Mouse (Mus musculus): ENCODE data around the gene Kpna7.
A peak's percentile ranks its signal among the peaks of the same experiment; 100 is the strongest.

Gene Kpna7

DNA sequence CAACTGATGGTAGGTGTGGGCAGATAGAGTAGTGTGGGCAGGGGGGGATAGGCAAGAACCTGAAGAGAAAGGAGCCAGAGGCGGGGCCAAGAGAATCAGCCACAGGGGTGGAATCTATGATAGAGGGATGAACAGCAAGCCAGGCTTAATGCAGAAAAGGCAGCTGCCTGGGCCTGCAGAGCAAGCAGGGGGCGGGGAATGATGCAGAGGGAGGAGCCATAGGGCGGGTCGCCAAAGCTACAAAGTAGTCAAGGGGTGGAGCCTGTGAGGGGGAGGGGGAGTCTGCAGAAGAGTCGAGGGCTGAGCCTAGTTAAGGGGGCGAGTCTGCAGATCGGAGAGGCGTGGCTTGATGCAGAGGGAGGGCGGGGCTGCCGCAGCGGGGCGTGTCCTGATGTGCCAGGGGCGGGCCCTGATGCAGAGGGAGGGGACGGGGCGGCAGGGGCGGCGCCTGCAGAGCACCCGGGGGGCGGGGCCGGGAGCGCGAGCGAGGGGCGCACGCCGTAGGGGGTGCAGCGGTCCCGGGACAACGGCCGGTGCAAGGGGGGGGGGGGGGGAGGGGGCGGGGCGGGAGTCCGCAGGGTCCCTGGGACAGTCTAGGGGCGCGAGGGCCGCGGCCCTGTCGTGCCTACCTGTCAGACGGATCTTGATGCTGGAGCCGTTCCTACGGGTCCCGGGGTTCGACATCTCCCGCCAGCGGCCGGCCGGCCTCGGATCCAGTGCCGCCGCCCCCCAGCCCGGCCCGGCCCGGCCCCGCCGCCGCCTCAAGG lies 118.8 kb downstream of the Kpna7 start:
- no peak for DNase-seq (ENCODE audit: extremely low read depth, low read depth, low spot score)

DNA sequence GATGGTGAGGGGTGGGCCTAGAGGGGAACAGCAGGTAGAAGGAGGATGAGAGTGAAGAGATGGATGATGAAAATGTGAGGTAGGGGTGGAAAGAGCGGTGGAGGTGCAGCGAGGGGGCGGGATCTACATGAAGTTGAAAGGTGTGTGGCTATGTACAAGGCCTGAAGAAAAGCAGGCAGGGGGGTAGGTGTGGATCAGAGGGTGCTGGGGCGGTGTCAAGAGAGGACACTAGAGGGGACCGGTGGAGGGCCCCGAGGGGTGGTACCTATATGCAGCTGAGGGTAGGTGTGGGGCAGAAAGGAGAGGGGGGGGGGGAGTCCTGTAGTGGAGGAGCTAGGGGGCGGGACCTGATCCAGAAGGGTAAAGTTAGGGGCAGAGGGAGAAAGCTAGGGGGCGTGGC lies 119.4 kb downstream of the Kpna7 start:
- no peak for DNase-seq (ENCODE audit: extremely low read depth, low read depth, low spot score)

DNA sequence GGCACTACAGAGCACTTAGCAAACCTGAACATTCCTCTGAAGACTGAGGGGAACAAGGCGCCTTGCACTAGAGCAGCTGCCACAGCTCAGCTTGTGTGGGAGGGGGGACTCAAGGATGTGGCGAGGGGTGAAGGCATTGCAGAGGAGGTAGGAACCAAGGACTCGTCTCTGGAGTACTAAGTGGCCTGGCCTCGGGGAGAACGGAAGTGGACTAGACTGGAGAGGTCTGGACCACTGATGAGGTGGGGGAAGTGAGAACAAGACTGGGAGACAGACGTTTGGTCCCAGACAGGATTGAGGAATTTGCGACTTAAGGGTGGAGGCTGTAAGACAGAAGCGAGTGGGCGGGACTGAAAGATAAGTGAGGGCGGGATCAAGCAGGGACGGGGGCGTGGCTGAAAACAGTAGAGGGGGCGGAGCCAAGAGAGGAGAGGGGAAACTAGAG lies 120.0 kb downstream of the Kpna7 start:
- DNase-seq (ENCODE audit: extremely low read depth, low read depth, low spot score) = no peak

DNA sequence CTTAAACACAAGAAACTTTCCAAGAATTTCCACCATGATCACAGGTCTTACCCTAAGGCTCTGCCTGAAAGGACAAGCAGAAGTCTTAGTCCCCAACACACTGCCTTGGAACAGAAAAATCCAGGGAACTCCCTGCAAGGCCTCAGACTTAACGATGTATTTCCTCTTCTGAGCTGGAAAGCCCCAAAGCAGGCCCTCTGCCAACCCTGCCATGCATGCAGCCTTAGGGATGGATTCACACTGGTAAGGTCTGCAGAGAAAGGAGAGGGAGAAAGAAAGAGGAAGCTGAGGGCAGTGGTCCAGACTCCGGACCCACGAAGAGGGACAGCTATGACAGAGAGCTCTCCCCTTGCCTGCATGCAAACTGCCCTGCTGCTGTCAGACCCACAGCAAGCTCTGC lies 120.4 kb downstream of the Kpna7 start:
- DNase-seq (ENCODE audit: extremely low read depth, low read depth, low spot score) = no peak

DNA sequence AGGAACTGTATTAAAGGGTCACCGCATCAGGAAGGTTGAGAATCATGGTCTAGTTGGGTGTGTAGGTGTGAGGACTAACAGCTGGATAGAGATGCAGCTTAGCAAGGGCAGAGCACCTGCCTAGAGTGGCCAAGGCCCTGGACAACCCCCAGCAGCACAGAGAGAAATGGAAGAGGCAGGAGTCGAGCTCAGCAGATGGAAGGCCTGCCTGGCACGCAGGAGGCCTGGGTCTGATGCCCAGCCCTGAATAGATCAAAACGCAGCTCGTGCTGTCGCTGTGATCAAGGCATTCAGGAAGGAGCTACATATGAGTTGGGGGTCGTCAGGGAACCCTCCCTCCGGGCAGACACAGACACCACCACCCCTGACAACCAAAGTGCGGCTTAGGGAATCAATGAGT lies 125.6 kb downstream of the Kpna7 start:
- DNase-seq (ENCODE audit: extremely low read depth, low read depth, low spot score) = no peak

DNA sequence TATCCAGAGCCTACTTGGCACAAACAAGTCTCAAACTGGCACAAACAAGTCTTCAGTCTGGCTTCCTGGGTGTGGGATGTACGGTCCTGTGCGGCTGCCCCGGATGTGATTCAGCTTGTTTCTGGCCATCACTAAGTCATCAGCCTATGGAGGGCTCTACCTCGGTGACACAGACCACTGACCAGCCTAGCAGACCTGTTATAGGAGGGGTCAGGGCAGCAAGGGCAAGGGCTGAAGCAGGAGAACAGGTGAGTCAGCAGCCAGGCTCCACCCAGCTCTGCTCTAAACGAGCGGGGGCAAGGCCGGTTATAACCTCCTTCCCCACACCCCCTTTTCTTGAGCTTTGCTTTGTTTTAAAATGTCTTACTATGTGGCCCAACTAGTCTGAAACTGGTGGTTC lies 129.4 kb downstream of the Kpna7 start:
- DNase-seq (ENCODE audit: extremely low read depth, low read depth, low spot score) = no peak

DNA sequence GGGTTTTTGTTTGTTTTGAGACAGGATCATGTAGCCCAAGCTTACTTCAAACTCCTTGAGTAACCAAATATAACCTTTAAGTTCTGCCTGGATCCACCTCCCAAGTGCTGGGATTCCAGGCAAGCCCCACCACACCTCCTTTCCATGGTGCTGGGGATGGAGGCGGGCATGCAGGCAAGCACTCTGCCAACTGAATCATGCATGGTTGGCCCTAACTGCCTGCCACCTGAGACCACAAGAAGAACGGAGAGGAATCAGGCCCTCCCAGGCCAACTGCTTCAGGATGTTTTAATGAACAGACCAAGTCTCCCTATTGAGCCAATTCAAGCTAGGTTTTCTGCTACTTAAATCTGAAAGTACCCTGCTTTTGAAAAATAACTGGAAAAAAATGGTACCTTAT lies 131.2 kb downstream of the Kpna7 start:
- DNase-seq (ENCODE audit: extremely low read depth, low read depth, low spot score) = no peak

DNA sequence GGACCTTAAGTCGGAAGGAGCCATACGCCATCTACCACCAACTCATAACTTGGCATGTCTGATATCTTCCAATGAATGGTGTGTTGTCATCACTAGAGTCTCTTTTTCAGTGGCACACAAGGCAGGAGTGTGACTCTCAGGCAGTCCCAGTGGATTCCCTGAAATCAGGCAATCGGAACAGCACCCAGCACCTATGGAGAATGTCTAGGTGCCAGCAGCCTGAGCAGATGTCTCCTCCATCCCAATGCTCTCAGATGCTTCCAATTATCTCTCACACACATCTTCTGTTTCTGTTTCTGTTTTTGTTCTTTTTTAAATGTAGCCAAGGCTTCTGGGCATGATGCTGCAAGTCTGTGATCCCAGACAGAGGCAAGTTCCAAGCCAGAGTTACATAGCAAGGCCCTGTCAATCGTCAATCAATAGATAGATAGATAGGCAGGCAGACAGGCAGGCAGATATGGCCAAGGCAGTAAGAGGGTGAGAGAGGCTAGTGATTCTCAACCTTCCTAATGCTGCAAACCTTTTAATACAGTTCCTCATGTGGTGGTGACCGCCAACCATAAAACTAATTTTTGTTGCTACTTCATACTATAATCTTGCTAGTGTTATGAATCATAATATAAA lies 133.3 kb downstream of the Kpna7 start:
- no peak for DNase-seq (ENCODE audit: extremely low read depth, low read depth, low spot score)

DNA sequence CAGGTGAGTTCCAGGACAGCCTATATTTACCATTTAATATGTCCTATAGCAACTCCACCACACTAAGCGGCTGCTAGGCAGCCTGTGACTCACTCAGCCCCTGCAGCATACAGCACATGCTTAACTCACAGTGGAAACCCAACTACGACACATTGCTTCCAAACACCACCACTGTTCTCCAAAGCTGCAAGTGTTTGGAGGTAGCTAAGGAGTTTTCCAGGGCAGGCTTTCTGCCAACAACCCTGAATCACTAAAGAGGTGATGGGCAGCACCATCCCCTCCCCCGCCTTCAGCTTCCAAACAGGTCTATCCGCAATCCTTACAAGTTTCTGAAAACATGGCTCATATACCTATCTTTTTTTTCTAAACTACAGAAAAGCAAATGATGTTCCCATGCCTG lies 134.0 kb downstream of the Kpna7 start:
- no peak for DNase-seq (ENCODE audit: extremely low read depth, low read depth, low spot score)

DNA sequence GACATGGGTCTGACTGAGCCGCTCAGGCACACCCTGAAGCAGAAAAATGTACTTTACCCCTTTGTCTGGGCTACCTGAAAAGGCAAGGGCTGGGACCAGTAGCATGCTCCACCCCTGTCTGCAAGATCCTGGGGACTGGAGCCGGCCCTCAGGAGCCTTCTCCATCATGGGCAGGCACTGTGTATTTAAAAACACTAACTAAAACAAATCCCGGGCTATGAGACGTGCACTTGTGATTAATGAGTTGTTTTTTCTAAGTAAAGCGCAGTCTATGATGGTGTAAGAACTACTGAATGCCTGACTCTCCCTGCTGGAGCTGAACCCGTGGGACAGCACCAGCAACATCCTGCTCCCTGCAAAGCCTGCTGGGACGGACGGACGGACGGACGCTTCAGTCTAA lies 135.4 kb downstream of the Kpna7 start:
- DNase-seq (ENCODE audit: extremely low read depth, low read depth, low spot score) = no peak

DNA sequence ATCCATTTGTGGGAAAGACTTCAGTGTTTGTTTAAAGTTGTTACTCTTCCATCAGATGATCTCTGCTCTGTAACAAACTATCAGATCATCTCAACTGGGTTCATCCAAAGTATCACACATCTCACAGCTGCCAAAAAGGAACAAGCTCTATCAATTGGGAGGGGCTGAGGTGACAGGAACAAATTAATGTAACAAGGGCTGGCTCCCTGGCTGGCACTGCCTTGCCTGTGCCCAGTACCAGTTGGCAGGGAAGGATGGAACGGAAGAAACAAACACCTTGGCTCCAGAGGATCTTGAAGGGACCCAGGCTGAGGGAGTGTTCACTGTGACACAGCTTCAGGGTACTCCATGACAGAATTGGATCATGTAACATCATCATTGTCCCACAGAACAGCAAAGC lies 135.8 kb downstream of the Kpna7 start:
- no peak for DNase-seq (ENCODE audit: extremely low read depth, low read depth, low spot score)

DNA sequence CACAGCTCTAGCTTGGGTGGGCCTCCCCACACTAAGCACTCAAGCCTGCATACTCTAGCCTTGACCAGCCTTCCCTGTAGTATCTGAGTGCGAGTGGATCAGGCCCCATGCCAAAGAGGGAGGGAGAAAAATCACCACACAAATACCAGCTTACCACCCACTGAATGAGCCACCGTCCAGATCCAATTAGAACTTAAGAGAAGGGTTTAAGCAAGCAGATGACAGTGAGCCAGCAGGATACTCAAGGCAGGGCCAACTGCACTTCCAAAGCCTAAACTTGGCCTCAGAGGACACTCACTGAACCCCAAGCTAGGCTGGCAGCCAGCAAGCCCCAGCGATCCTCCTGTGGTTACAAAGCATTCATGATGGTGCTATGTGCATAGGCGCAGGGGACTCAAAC lies 137.8 kb downstream of the Kpna7 start:
- DNase-seq (ENCODE audit: extremely low read depth, low read depth, low spot score) = peak; percentile 96

DNA sequence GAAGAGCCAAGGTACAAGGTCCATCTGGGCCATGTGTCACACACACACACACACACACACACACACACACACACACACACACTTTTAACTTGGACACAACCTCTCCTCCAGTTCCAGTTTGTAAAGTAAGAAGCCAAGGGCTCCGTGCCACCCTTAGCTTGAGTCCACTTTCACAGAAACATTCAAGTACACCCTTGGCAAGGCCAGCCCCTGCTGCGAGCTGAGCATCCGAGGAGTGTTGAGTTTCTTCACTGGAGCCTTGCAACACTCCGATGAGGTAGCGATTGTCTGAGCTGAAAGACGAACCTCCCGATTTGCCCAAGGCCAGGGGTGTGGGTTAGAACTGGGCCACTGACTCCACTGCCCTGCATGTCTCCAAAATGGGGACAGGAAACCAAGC lies 138.9 kb downstream of the Kpna7 start:
- DNase-seq (ENCODE audit: extremely low read depth, low read depth, low spot score) = peak; percentile 68

DNA sequence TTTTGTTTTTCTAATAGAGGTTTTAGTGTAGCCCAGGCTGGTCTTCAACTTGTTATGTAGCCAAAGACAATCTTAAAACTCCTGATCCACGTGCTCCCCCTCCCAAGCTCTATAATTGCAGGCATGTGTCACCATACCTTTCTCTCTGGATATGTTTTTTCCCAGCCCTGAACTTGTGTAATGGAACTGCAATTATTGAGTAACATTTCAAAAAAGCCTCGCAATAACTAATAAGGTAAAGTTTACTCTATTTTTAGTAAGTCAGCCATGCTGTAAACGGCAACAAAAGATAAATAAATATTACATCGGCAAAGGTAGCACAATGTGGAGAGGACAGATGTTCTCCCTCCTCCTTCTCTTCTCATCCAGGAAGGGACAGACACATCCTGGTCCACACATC lies 139.5 kb downstream of the Kpna7 start:
- DNase-seq (ENCODE audit: extremely low read depth, low read depth, low spot score) = no peak

DNA sequence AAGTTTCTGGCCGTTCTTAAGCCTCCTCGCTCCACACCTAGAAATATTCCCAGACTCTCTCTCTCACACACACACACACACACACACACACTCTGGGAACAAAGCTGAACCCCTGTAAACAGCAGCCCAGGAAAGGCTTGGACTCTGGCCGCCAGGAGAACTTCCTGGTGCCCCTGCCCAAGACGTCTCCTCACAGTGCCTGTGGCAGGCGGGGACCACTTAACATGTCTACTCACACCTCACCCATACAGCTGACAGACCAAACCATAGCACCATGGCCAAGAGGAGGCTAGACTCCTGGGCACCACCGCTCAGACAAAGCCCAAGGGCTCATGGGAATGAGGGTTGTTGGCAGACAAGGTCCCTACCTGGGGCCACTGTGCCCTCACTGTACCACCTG lies 140.5 kb downstream of the Kpna7 start:
- no peak for DNase-seq (ENCODE audit: extremely low read depth, low read depth, low spot score)

DNA sequence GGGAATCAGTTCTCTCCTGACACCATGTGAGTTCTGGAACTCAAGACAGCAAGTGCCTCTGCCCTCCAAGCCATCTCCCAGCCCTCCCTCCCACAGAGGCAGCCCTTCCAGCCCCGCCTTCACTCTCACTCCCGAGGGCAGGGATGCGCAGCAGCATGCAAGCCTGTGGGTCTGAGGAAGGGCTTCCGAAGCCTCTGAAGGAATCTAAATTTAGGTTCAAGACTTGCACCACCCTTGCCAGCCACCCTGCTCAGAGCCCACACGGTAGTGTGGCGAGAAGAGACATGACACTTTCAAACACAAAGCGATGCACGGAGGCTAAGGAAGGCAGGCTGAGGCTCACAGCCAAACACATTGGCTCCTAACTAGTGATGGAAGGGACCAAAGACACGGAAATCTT lies 141.4 kb downstream of the Kpna7 start:
- DNase-seq (ENCODE audit: extremely low read depth, low read depth, low spot score) = no peak

DNA sequence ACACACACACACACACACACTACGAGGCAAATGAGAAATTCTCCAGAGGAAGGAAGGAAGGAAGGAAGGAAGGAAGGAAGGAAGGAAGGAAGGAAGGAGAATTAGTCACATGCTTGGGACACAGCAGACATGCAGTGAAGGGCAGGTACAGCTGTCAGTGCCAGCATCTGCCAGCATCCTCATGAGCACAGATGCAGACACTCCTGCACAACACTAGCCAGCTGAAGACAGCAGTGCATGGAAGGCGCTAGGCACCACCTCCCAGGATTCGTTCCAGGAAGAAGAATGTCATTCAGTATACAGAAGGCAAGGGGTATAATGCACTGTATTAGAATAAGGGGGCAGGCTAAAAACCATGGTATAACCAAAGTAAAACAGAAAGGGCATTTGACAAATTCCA lies 142.9 kb downstream of the Kpna7 start:
- DNase-seq (ENCODE audit: extremely low read depth, low read depth, low spot score) = no peak

DNA sequence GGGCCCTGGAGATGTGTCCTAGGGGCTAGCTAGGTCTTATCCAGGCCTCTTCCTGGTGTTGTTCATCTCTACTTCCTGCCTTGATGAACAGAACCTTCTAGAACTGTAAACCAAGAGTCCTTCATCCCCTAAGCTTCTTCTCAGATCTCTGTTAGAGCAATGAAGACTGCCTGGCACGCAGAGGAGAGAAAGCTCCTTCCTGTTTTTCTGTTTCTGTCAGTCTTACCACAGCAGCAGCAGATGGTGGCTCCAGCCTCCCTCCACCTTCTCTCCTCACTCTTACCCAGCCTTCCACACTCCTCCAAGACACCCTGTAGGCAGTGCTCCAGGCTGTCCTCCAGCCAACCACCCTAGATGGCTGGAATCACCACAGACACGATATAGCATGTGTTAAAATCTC lies 146.5 kb downstream of the Kpna7 start:
- DNase-seq (ENCODE audit: extremely low read depth, low read depth, low spot score) = no peak

Measured in fat pad, adult 2 months (tissue).